Mouse (Mus musculus) spleen, adult 18-20 months (tissue): ENCODE data around the gene Ednrb.

ENCODE experiments used
- DNase-seq, 2 experiments: peaks; one replicate each; pipeline ENCODE4 v3.0.0; 2022; ENCODE audit warnings: mixed read lengths in 2 of 2

Gene Ednrb

DNA sequence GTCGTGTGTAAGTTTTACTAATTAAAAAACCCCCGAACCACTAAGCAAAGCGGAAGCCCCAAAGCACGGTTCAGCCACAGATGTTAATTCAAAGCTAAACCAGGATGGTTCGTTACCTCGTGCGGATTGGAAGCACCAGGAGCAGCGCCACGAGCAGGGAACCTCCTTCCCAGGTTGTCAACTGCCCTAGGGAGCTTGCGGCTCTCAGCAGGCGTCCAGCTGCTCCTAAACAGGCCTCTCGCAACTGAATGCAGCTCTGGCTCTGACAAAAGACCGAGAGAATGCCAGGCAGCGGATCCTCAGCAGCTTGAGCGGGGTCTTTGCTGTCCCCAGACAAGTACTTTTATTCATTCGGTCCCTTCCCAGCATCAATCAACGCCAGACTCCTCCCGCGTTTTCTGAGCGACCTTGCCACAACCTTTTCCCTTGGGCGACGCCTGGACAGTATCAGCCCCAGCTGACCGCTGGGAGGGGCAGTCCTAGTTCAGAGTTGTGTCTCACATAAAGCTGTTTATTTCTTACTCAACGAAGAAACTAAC is at the start of gene Ednrb:
Gene Ednrb, minus strand, starts transcription at position 392 of the 539 bp plus-strand sequence.
- no peak for DNase-seq

GRCm38 (mm10) chr14:103892411-103892938 is 48.3 kb upstream of the Ednrb start:
- DNase-seq, result no peak

GRCm38 (mm10) chr14:103890761-103891160 is 46.6 kb upstream of the Ednrb start:
- no peak for DNase-seq

DNA sequence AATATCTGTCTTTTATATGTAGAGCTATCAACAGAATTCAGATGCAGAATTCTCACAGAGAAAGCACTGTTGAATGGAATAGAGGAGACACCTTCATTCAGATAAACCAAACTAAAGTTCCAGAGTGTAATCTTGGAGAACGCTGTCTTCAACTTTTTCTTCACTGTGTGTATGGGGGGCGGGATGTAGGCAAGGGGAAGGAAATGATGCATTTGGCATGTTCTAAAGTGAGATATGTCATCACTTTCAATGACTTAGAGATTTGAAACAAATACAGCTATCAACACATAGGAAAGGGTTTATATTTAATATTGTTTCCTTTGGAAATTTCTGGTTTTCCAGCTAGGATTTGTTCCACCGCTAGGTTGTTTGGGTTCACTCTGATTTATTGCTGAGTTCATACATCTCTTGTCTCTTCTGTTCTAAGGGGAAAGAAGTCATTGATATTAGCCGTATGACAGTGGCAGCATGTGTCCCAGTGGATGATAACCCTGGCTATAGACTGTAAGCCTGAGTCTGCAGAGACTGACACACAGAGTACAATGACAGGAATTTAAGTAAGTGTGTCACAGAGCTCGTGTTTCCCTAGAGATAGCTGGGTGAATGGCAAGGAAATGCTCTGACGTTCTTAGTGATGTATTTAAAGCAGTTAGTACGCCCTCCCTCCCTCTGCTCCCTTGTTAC is 40.8 kb upstream of the Ednrb start:
- DNase-seq, result no peak

- no peak for DNase-seq
These were observed 38.7 kb upstream of the Ednrb start for GRCm38 (mm10) chr14:103882943-103883342.

GRCm38 (mm10) chr14:103877117-103877516 is 32.9 kb upstream of the Ednrb start:
- no peak for DNase-seq

- no peak for DNase-seq
These were observed 32.4 kb upstream of the Ednrb start for GRCm38 (mm10) chr14:103876598-103876997.

DNA sequence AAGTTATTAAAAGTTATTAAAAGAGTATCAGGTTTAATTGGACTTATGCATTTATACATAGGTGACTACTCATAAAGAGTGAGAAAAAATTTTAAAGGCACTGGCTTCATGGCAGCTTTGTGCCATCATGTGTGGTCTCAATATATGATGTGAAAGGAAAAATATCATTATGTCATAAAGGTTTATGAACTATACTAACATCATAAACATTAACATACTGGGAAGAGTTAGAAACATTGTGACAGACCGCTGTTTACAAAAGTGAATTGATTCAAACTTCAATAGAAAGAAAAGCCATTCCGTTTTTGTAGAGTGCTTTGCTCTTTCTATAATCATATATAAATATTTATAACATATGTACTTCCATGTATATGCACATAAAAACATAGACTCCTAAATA is 22.4 kb upstream of the Ednrb start:
- DNase-seq, result no peak

GRCm38 (mm10) chr14:103865226-103865625 is 21.0 kb upstream of the Ednrb start:
- no peak for DNase-seq

- no peak for DNase-seq
These were observed 6.1 kb upstream of the Ednrb start for GRCm38 (mm10) chr14:103850071-103850845.

DNA sequence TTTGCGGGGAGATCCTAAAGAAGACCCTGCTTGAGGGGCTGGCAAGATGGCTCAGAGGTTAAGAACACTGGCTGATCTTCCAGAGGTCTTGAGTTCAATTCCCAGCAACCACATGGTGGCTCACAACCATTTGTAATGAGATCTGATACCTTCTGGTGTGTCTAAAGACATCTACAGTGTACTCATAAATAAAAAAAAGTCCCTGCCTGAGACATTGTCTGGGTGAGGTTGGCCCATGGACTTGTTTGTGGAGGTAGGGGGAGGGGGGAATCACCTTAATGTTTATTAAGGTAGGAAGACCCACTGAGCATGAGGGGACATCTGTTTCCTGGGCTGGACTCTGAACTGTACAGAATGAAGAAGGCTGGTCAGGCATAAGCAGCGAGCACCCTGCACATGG is 1.5 kb upstream of the Ednrb start:
- no peak for DNase-seq

DNA sequence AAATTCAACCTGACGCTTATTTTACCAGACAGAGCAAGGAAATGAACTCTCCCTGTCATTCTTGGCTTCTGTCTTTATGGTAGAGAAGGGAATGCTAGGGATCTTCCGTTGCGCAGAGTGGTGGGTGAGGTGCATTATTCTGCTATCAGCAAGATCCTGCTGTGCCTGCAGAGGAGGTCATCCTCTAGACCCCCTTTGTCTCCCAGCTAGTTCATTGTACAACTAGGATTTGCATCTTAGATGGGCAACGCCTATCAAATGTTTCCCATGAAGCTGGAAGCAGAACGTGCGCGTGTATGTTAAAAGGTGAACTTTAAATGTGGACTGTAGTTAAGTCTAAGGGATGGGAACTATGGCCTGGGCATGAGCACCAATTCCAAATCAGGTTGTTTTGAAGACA is 742 bp upstream of the Ednrb start:
- no peak for DNase-seq

- no peak for DNase-seq
These were observed 716 bp downstream of the Ednrb start for GRCm38 (mm10) chr14:103843371-103844001.

- no peak for DNase-seq
These were observed 1.3 kb downstream of the Ednrb start for GRCm38 (mm10) chr14:103842896-103843295.

DNA sequence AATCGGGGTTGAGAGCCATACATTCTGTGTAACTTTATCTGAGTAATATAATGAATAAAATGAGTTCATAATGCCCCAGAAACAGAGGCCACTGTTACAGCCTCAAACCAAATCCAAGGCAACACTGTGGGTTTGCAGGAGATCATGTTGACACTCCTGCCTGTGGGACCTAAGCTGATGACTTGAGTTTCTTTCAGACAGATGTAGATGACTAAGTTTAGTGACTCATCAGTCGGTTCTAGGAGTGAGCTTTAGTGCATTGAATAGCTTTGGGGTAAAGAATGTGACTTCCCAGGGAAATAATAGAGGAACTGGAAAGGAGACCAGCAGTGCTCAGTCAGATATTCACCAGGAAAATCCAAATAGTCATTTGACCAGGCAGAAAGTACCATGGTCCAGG is 3.8 kb downstream of the Ednrb start:
- DNase-seq, result no peak

- no peak for DNase-seq
These were observed 5.3 kb downstream of the Ednrb start for GRCm38 (mm10) chr14:103838887-103839286.

GRCm38 (mm10) chr14:103834589-103834988 is 9.6 kb downstream of the Ednrb start:
- no peak for DNase-seq

DNA sequence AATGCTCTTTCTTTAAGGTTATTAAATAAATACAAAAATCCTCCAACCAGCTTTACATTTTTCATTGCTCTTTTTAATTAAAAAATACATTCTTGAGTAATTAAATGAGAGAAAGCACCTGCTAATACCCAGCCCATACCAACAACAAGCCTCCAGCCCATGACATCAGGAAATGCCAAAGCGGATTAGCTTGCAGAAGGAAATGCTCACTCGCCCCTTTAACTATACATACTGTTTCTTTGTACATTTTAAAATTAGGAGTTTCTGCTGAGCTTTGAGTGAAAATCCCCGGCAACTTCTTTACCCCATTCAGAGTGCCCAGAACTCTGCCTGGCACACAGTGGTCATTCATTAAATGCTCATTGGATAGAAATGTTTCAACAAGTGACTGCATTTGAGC is 10.1 kb downstream of the Ednrb start:
- DNase-seq, result no peak

DNA sequence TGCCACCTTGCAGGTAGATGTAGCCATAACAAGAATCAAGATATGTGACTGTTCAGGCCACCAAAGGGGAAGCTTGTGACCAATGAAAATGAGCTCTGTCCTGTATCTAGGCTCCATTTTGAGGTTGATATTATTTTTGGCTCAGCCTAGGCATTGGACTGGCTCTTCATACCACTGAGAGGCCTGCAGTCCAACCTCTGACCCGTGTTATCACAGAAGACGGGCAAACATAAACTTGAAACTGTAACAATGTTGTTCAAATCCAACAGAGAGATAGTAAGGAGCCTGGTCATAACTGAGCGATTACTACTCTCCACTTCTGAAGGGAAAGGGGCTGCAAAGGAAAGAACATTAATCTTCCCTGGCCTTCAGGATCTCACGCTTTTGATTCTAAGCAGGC is 11.7 kb downstream of the Ednrb start:
- DNase-seq, result no peak

DNA sequence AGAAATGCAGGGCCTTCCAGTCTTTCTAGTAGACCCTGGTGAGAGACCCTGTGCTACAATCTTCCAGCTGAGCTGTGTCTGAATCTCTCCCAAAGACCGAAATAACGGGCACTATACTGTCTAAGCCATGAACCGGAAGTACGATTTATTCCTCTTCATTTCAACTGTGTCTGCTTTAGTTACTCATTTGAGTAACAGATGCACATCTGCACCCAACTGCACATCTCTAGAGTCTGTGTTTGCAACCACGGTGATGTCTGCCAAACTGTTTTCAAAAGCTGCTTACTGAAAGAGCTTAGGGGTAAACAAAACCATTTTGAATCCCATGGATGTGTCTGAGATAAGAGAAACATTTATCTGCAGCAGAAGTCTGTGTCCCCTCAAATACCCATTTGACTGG is 13.2 kb downstream of the Ednrb start:
- DNase-seq, result no peak

- DNase-seq, result no peak
These were observed 17.9 kb downstream of the Ednrb start for GRCm38 (mm10) chr14:103826343-103826742.

DNA sequence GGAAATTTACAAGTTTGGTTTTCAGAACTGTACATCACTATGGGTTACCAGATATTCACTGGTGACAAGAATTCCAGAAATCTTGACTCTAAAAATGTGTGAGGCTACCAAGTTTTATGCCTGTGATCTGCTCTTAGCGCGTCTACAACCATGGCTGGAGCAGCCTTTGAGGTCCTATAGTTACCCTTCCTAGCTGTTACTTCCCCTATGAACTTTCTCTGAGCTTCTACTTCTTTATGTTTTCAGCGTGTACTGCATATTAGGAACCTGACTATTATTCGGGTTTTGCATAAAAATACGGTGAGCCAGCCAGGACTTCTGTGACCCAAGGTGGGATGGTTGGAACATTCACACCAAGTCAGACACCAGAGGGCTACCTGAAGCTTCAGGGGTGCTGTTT is 18.3 kb downstream of the Ednrb start:
- no peak for DNase-seq

DNA sequence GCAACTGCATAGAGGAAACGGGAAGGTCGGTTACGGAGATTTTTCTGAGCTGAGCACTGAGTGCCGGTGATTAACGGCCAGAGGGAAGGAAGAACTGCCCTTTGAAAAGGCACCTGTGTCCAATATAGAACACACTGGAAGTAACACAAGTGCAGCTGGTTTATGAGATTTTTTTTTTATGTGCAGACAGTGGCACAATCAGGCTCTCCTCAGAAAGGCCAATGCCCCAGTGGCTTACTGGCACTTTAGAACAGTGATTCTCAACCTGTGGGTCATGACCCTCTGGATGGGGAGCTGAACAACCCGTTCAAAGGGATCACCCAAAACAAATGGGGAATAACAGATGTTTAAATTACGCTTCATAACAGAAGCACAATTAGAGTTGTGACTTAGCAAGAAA is 20.7 kb downstream of the Ednrb start:
- no peak for DNase-seq
